Mouse (Mus musculus): ENCODE measurements around the gene Bpnt1. TPM values are rescaled to one million over a fixed set of nuclear protein-coding genes. Genes with fewer than 3 reads are reported as not detected.

Gene Bpnt1
- polyA plus RNA-seq, 1 experiment from 2014 or later = 64.0 TPM

- H3K4me1 ChIP-seq (replicated peaks; ENCODE audit: control insufficient read depth, insufficient read depth) = no peaks in the 10 kb centered on the region
- TF ChIP-seq CTCF (IDR thresholded peaks at IDR 0.05; ENCODE audit: low read depth) = no peak
- no peak for TF ChIP-seq EP300 (optimal IDR thresholded peaks at IDR 0.05)
- peaks cover 27% of the 10 kb centered on the region for H3K36me3 ChIP-seq (ENCODE audit: control insufficient read depth, insufficient read depth, low read length)
- WGBS = 86% methylated on average over 10 of the region's 10 CpGs
- no peak overlapping the region for H3K4me3 ChIP-seq (ENCODE audit: low read depth, low read length)
- H3K4me2 ChIP-seq (replicated peaks; ENCODE audit: low read depth) = no peak overlapping the region
- no peak overlapping the region for H3K27ac ChIP-seq (replicated peaks)
- H3K9me3 ChIP-seq (ENCODE audit: control insufficient read depth, low read length) = no peaks in the 10 kb centered on the region
- no peak overlapping the region for H3K9ac ChIP-seq (ENCODE audit: low read length)
- no peak for ATAC-seq (ENCODE audit: low FRiP score, low TSS enrichment)
- H3K27me3 ChIP-seq (ENCODE audit: control insufficient read depth, insufficient read depth, low read length) = no peaks in the 10 kb centered on the region
- DNase-seq (ENCODE audit: low spot score) = no peak
These were observed 74.0 kb downstream of the Bpnt1 start for GRCm38 (mm10) chr1:185405921-185406320.

MicroRNA genes within 50 kb of the gene (microRNA counts, 519-probe panel; counts per million panel counts)
- 6,495 counts per million, percentile 82 among the panel's probes with 10 or more counts for microRNA mmu-miR-194

Small RNA genes lying within 50 kb of the gene (microRNA-seq; reads per million reads assigned to microRNA genes)
- 639 reads per million, percentile 66 among the genes with 10 or more reads in this experiment for gene Mir194-1
- gene Mir215 = 5,951 reads per million, percentile 92 among the genes with 10 or more reads in this experiment

Other genes starting within 250 kb of the Bpnt1 start
- 12.0 and 13.1 TPM in 2 replicates for gene Rab3gap2, start 128.0 kb upstream of the Bpnt1 start, polyA plus RNA-seq (2015; fragmentation: Nextera tagmentation; extraction: Ambion mirVana)
- gene Iars2, start 2.8 kb upstream of the Bpnt1 start, polyA plus RNA-seq (2015; fragmentation: Nextera tagmentation; extraction: Ambion mirVana) = 25.5 and 26.6 TPM in 2 replicates
- gene Eprs, start 30.9 kb downstream of the Bpnt1 start, polyA plus RNA-seq (2015; fragmentation: Nextera tagmentation; extraction: Ambion mirVana) = 58.0 and 68.5 TPM in 2 replicates
- 0.01 and 0.06 TPM in 2 replicates for gene Slc30a10, start 122.7 kb downstream of the Bpnt1 start, polyA plus RNA-seq (2015; fragmentation: Nextera tagmentation; extraction: Ambion mirVana)